30 mouse cellular contexts compared by ENCODE assay signal in genomic region chr2:152895834-152896233, GRCm38 (mm10). TPM values are rescaled to one million over a fixed set of nuclear protein-coding genes. Genes with fewer than 3 reads are reported as not detected.
DNase-seq lines count a peak whose midpoint lies in the region; ATAC-seq and TF ChIP-seq lines count a peak whose summit lies in the region.
"Had no signal": no experiment of that assay in that cellular context is flagged by ENCODE, and none has a peak within 500 bp of the region (broad histone marks: within the 10 kb centered on the region; RNA-seq: fewer than 3 reads in every experiment).

No protein-coding gene starts in this region.

- H3K36me3 ChIP-seq in kidney, embryonic 15.5 days, result peaks cover 57% of the 10 kb centered on the region
- H3K36me3 ChIP-seq in stomach, postnatal 0 days (ENCODE audit: control insufficient read depth, insufficient read depth, low read length), result peaks cover 16% of the 10 kb centered on the region

- no peak overlapping the region for H3K4me3 ChIP-seq in kidney, embryonic 15.5 days (replicated peaks)
- H3K4me3 ChIP-seq in stomach, postnatal 0 days (ENCODE audit: low read depth, low read length), result no peak overlapping the region
- H3K4me3 ChIP-seq: embryonic facial prominence, embryonic 12.5 days; embryonic facial prominence, embryonic 15.5 days; gastrocnemius, adult 2 months; heart, embryonic 13.5 days had no signal

- no peaks in the 10 kb centered on the region for H3K4me1 ChIP-seq in kidney, embryonic 15.5 days
- no peaks in the 10 kb centered on the region for H3K4me1 ChIP-seq in stomach, postnatal 0 days (replicated peaks; ENCODE audit: control insufficient read depth, insufficient read depth)
- H3K4me1 ChIP-seq: embryonic facial prominence, embryonic 12.5 days; embryonic facial prominence, embryonic 15.5 days; heart, embryonic 13.5 days had no signal

- TF ChIP-seq EP300 in stomach, postnatal 0 days (optimal IDR thresholded peaks at IDR 0.05), result no peak

- no peak overlapping the region for H3K4me2 ChIP-seq in kidney, embryonic 15.5 days
- no peak overlapping the region for H3K4me2 ChIP-seq in stomach, postnatal 0 days (replicated peaks; ENCODE audit: low read depth)
- H3K4me2 ChIP-seq: embryonic facial prominence, embryonic 12.5 days; embryonic facial prominence, embryonic 15.5 days; heart, embryonic 13.5 days; hindbrain, embryonic 14.5 days had no signal

- DNase-seq in kidney, adult 11 months, result peak; percentile 46
- DNase-seq in kidney, postnatal 4 days, result no peak
- peak; percentile 28 to 49 for DNase-seq in kidney, adult 8-10 months
- DNase-seq in kidney, postnatal 25 days, result peak; percentile 54 to 72
- no peak for DNase-seq in natural killer cell, adult 2 months (ENCODE audit: low spot score in 2 of 2)
- no peak for DNase-seq in stomach, postnatal 0 days (ENCODE audit: low spot score)
- DNase-seq: adrenal gland, adult 2 months; adrenal gland, postnatal 14 days; B cell, adult 2 months; cerebellum, adult 11 months; cerebellum, adult 2 months; cerebellum, adult 9-11 months; cerebellum, postnatal 25 days; forebrain, postnatal 0 days; gastrocnemius, adult 2 months; gastrocnemius, postnatal 14 days; heart, adult 18-20 months; heart, postnatal 14 days; heart, postnatal 4 days had no signal

- no peaks in the 10 kb centered on the region for H3K27me3 ChIP-seq in kidney, embryonic 15.5 days
- no peaks in the 10 kb centered on the region for H3K27me3 ChIP-seq in stomach, postnatal 0 days (ENCODE audit: control insufficient read depth, insufficient read depth, low read length)
- H3K27me3 ChIP-seq: CH12.LX; embryonic facial prominence, embryonic 12.5 days; embryonic facial prominence, embryonic 15.5 days; heart, embryonic 13.5 days had no signal

- 92% methylated on average over 9 of the region's 9 CpGs for WGBS in kidney, embryonic 15.5 days
- WGBS in stomach, postnatal 0 days, result 85% methylated on average over 9 of the region's 9 CpGs

- H3K9me3 ChIP-seq in kidney, embryonic 15.5 days (replicated peaks), result no peaks in the 10 kb centered on the region
- H3K9me3 ChIP-seq in stomach, postnatal 0 days (ENCODE audit: control insufficient read depth, low read length), result no peaks in the 10 kb centered on the region
- H3K9me3 ChIP-seq: embryonic facial prominence, embryonic 12.5 days; embryonic facial prominence, embryonic 15.5 days; G1E; heart, embryonic 13.5 days had no signal

- no peak for TF ChIP-seq CTCF in stomach, postnatal 0 days (IDR thresholded peaks at IDR 0.05; ENCODE audit: low read depth)

- H3K27ac ChIP-seq in kidney, embryonic 15.5 days, result no peak overlapping the region
- no peak overlapping the region for H3K27ac ChIP-seq in stomach, postnatal 0 days (replicated peaks)
- H3K27ac ChIP-seq: embryonic facial prominence, embryonic 12.5 days; embryonic facial prominence, embryonic 15.5 days; gastrocnemius, adult 2 months; heart, embryonic 13.5 days; hindbrain, embryonic 14.5 days had no signal

- no peak for ATAC-seq in kidney, embryonic 15.5 days (replicated peaks; ENCODE audit: low FRiP score)
- ATAC-seq in stomach, postnatal 0 days (ENCODE audit: low FRiP score, low TSS enrichment), result no peak
- ATAC-seq: forebrain, embryonic 14.5 days had no signal

- no peak overlapping the region for H3K9ac ChIP-seq in kidney, embryonic 15.5 days
- no peak overlapping the region for H3K9ac ChIP-seq in stomach, postnatal 0 days (ENCODE audit: low read length)
- H3K9ac ChIP-seq: embryonic facial prominence, embryonic 12.5 days; embryonic facial prominence, embryonic 15.5 days; forebrain, postnatal 0 days; heart, embryonic 13.5 days; hindbrain, embryonic 14.5 days had no signal

RNA-seq across cellular contexts. Expression of gene Mylk2, which starts 15.3 kb away (rescaled TPM):
- polyA plus RNA-seq in kidney, embryonic 15.5 days (2015; fragmentation: Nextera tagmentation; extraction: Ambion mirVana), result 0.43 and 0.77 TPM in 2 replicates
- 0.02 TPM in 1 of 2 replicates, not detected in the other for polyA plus RNA-seq in stomach, postnatal 0 days (2015; fragmentation: Nextera tagmentation; extraction: Ambion mirVana)
- polyA plus RNA-seq: adrenal gland, adult 2 months; cerebellum, adult 2 months; forebrain, embryonic 11.5 days; forebrain, embryonic 14.5 days; forebrain, postnatal 0 days; frontal cortex, adult 2 months; G1E; hindbrain, embryonic 11.5 days; hindbrain, embryonic 14.5 days had no signal

RNA-seq across cellular contexts. Expression of gene Foxs1, which starts 37.2 kb away (rescaled TPM):
- polyA plus RNA-seq in kidney, embryonic 15.5 days (2015; fragmentation: Nextera tagmentation; extraction: Ambion mirVana), result 5.1 and 6.9 TPM in 2 replicates
- 2.3 and 2.6 TPM in 2 replicates for polyA plus RNA-seq in stomach, postnatal 0 days (2015; fragmentation: Nextera tagmentation; extraction: Ambion mirVana)
- polyA plus RNA-seq: G1E had no signal

RNA-seq across cellular contexts. Expression of gene Tpx2, which starts 48.1 kb away (rescaled TPM):
- polyA plus RNA-seq in kidney, embryonic 15.5 days (2015; fragmentation: Nextera tagmentation; extraction: Ambion mirVana), result 88.5 and 98.2 TPM in 2 replicates
- polyA plus RNA-seq in stomach, postnatal 0 days (2015; fragmentation: Nextera tagmentation; extraction: Ambion mirVana), result 14.0 and 17.7 TPM in 2 replicates

RNA-seq across cellular contexts. Expression of gene Dusp15, which starts 55.7 kb away (rescaled TPM):
- polyA plus RNA-seq in kidney, embryonic 15.5 days (2015; fragmentation: Nextera tagmentation; extraction: Ambion mirVana), result 3.0 and 3.1 TPM in 2 replicates
- polyA plus RNA-seq in stomach, postnatal 0 days (2015; fragmentation: Nextera tagmentation; extraction: Ambion mirVana), result 0.27 and 0.36 TPM in 2 replicates
- polyA plus RNA-seq: G1E had no signal

Comparison
In these comparisons a context has a peak if more than half of its experiments do, and no peak if none do; other contexts are left out.
1. DNase-seq: peak in kidney, adult 11 months (single experiment), kidney, adult 8-10 months (2 of 2) and kidney, postnatal 25 days (2 of 2); none in kidney, postnatal 4 days (0 of 2), natural killer cell, adult 2 months (0 of 2) and stomach, postnatal 0 days (single experiment).